Mouse (Mus musculus) mouse embryonic stem cell (cell line): Measurements from ENCODE around the gene Cmtm6.

Source experiments
- in situ Hi-C, 2 experiments: fragments of 300-500 bp; cut with MboI; formaldehyde crosslinking; loops; 1 replicate in 1 of 2; 3 replicates in 1 of 2; pipeline ENCODE4 v1.14.3; 2019 to 2020; ENCODE audit warnings: low sequenced_read_pairs in 2 of 2, low pct_unique_long_range_greater_than_20kb in 1 of 2, mixed read lengths in 1 of 2; ENCODE audit not compliant: unreplicated experiment in 1 of 2

Cmtm6 gene

GRCm38 (mm10) chr9:114787716-114788115 is 56.8 kb downstream of the Cmtm6 start:
- in situ Hi-C loops = no loop called here

GRCm38 (mm10) chr9:114788697-114789096 is 57.8 kb downstream of the Cmtm6 start:
- in situ Hi-C loops = no loop called here

- in situ Hi-C loops = no loop called here
These were observed 58.6 kb downstream of the Cmtm6 start for GRCm38 (mm10) chr9:114789557-114789956.

GRCm38 (mm10) chr9:114789989-114790388 is 59.1 kb downstream of the Cmtm6 start:
- in situ Hi-C loops = no loop called here

- in situ Hi-C loops = no loop called here
These were observed 62.9 kb downstream of the Cmtm6 start for GRCm38 (mm10) chr9:114793764-114794295.

GRCm38 (mm10) chr9:114794491-114794890 is 63.6 kb downstream of the Cmtm6 start:
- in situ Hi-C loops = no loop called here

- in situ Hi-C loops = no loop called here
These were observed 65.6 kb downstream of the Cmtm6 start for GRCm38 (mm10) chr9:114796473-114797050.

GRCm38 (mm10) chr9:114797329-114798004 is 66.6 kb downstream of the Cmtm6 start:
- in situ Hi-C loops = no loop called here

GRCm38 (mm10) chr9:114798845-114799244 is 67.9 kb downstream of the Cmtm6 start:
- in situ Hi-C loops = no loop called here
